Mouse (Mus musculus) layer of hippocampus, postnatal 14 days (tissue): ENCODE data around the gene Trim47. TPM values are rescaled to one million over a fixed set of nuclear protein-coding genes. Genes with fewer than 3 reads are reported as not detected.
"Not testable (repeated sequence)": the region's sequence is repeated elsewhere in the genome, so short reads cannot be mapped to it uniquely, and the experiment has no call there.

Experiments
- DNase-seq, 2 experiments: peaks; one replicate each; pipeline ENCODE4 v3.0.0; 2021 to 2022; ENCODE audit warnings: low spot score in 2 of 2, mixed read lengths in 1 of 2
- total RNA-seq, 2 experiments: library from RNA; stranded (reverse); gene quantifications; 2 replicates each; pipeline ENCODE4 v1.2.3; 2021

Trim47 gene
- total RNA-seq, 2 experiments from 2014 or later, result 5.7 to 7.8 TPM

- DNase-seq, result no peak
These were observed 18.4 kb downstream of the Trim47 start for GRCm38 (mm10) chr11:116108464-116109137.

GRCm38 (mm10) chr11:116107777-116108285, 19.2 kb downstream of the Trim47 start:
- no peak for DNase-seq

GRCm38 (mm10) chr11:116106963-116107776, 19.8 kb downstream of the Trim47 start:
- DNase-seq, result no peak

- DNase-seq, result no peak
These were observed 20.7 kb downstream of the Trim47 start for GRCm38 (mm10) chr11:116106154-116106962.

GRCm38 (mm10) chr11:116105065-116105464, 21.9 kb downstream of the Trim47 start:
- no peak for DNase-seq

- no peak for DNase-seq
These were observed 22.9 kb downstream of the Trim47 start for GRCm38 (mm10) chr11:116104006-116104646.

- no peak for DNase-seq
These were observed 23.4 kb downstream of the Trim47 start for GRCm38 (mm10) chr11:116103572-116103971.

GRCm38 (mm10) chr11:116102472-116102871, 24.5 kb downstream of the Trim47 start:
- no peak for DNase-seq

GRCm38 (mm10) chr11:116101931-116102381, 25.1 kb downstream of the Trim47 start:
- DNase-seq, result no peak

- DNase-seq, result no peak
These were observed 26.2 kb downstream of the Trim47 start for GRCm38 (mm10) chr11:116100839-116101238.

- no peak for DNase-seq
These were observed 26.6 kb downstream of the Trim47 start for GRCm38 (mm10) chr11:116100385-116100784.

- DNase-seq, result no peak
These were observed 27.5 kb downstream of the Trim47 start for GRCm38 (mm10) chr11:116099462-116099861.

- DNase-seq, result no peak
These were observed 28.1 kb downstream of the Trim47 start for GRCm38 (mm10) chr11:116098711-116099460.

- no peak for DNase-seq
These were observed 30.5 kb downstream of the Trim47 start for GRCm38 (mm10) chr11:116096213-116097108.

- no peak for DNase-seq
These were observed 31.4 kb downstream of the Trim47 start for GRCm38 (mm10) chr11:116095573-116095972.

- DNase-seq, result no peak
These were observed 33.0 kb downstream of the Trim47 start for GRCm38 (mm10) chr11:116093771-116094565.

- not testable (repeated sequence) for DNase-seq
These were observed 34.1 kb downstream of the Trim47 start for GRCm38 (mm10) chr11:116092959-116093358.

GRCm38 (mm10) chr11:116091591-116091990, 35.4 kb downstream of the Trim47 start:
- no peak for DNase-seq
